ENCODE assay signal across 32 mouse cellular contexts in genomic region chr7:128575794-128576193, GRCm38 (mm10). TPM values are rescaled to one million over a fixed set of nuclear protein-coding genes. Genes with fewer than 3 reads are reported as not detected.
A peak's percentile ranks its signal among the peaks of the same experiment; 100 is the strongest.
DNase-seq lines count a peak whose midpoint lies in the region; ATAC-seq and TF ChIP-seq lines count a peak whose summit lies in the region.
"Had no signal": no experiment of that assay in that cellular context is flagged by ENCODE, and none has a peak within 500 bp of the region (broad histone marks: within the 10 kb centered on the region; RNA-seq: fewer than 3 reads in every experiment).

No protein-coding gene starts in this region.

- H3K27me3 ChIP-seq in spleen, adult 2 months (ENCODE audit: control insufficient read depth, insufficient read depth, low read length): no peaks in the 10 kb centered on the region
- H3K27me3 ChIP-seq: embryonic facial prominence, embryonic 15.5 days; hindbrain, embryonic 12.5 days; intestine, embryonic 15.5 days; midbrain, embryonic 12.5 days; stomach, embryonic 15.5 days had no signal

- H3K36me3 ChIP-seq in spleen, adult 2 months (ENCODE audit: control insufficient read depth, insufficient read depth, low read length): no peaks in the 10 kb centered on the region
- H3K36me3 ChIP-seq: embryonic facial prominence, embryonic 10.5 days; embryonic facial prominence, embryonic 15.5 days; forebrain, embryonic 12.5 days; G1E; hindbrain, embryonic 12.5 days; intestine, embryonic 15.5 days; liver, embryonic 12.5 days; midbrain, embryonic 12.5 days; stomach, embryonic 15.5 days had no signal

- peaks cover 9% of the 10 kb centered on the region for H3K4me1 ChIP-seq in spleen, adult 2 months (ENCODE audit: control insufficient read depth, insufficient read depth, insufficient read length)
- H3K4me1 ChIP-seq: embryonic facial prominence, embryonic 15.5 days; hindbrain, embryonic 12.5 days; intestine, embryonic 15.5 days; stomach, embryonic 15.5 days had no signal

- peak; percentile 49 for ATAC-seq in megakaryocyte, adult 5-6 weeks (ENCODE audit: poor library complexity, severe bottlenecking)
- ATAC-seq: hindbrain, postnatal 0 days; intestine, embryonic 15.5 days; liver, embryonic 12.5 days; liver, postnatal 0 days had no signal

- DNase-seq in adrenal gland, postnatal 14 days: peak; percentile 17
- no peak for DNase-seq in adrenal gland, adult 8-10 months
- no peak for DNase-seq in spleen, adult 2 months (ENCODE audit: low read depth in 1 of 2, low spot score in 2 of 2)
- no peak for DNase-seq in spleen, postnatal 10 days (ENCODE audit: low spot score in 2 of 2)
- DNase-seq in right cerebral cortex, postnatal 14 days: no peak
- DNase-seq in heart, adult 18-20 months: no peak
- DNase-seq: cerebellum, adult 8-10 months; cerebellum, postnatal 25 days; gastrocnemius, postnatal 14 days; heart, adult 11 months; heart, postnatal 36 days; kidney, adult 2 months; kidney, postnatal 4 days; layer of hippocampus, postnatal 36 days; left cerebral cortex, postnatal 4 days; liver, postnatal 0 days; right cerebral cortex, postnatal 25 days; spleen, adult 18-20 months; thymus, postnatal 14 days had no signal

- 38% methylated on average over 2 of the region's 2 CpGs for WGBS in spleen, adult 2 months

- H3K4me3 ChIP-seq in spleen, adult 2 months (ENCODE audit: extremely low read depth, insufficient read depth, insufficient read length): no peak overlapping the region
- H3K4me3 ChIP-seq: embryonic facial prominence, embryonic 10.5 days; embryonic facial prominence, embryonic 15.5 days; forebrain, embryonic 12.5 days; hindbrain, embryonic 12.5 days; intestine, embryonic 15.5 days; liver, embryonic 12.5 days; megakaryocyte, embryonic 14.5 days; midbrain, embryonic 12.5 days; stomach, embryonic 15.5 days had no signal

- peak overlapping the region; percentile 17; the same call in 1 of the 2 replicates for H3K27ac ChIP-seq in spleen, adult 2 months (ENCODE audit: insufficient read depth, low read length)
- H3K27ac ChIP-seq: embryonic facial prominence, embryonic 10.5 days; embryonic facial prominence, embryonic 15.5 days; forebrain, embryonic 12.5 days; hindbrain, embryonic 12.5 days; hindbrain, postnatal 0 days; intestine, embryonic 15.5 days; kidney, postnatal 0 days; liver, embryonic 12.5 days; midbrain, embryonic 12.5 days; stomach, embryonic 15.5 days had no signal

- TF ChIP-seq POLR2A in spleen, adult 2 months (IDR thresholded peaks at IDR 0.05; ENCODE audit: low read depth, low read length): no peak

- TF ChIP-seq CTCF in spleen, adult 2 months (IDR thresholded peaks at IDR 0.05; ENCODE audit: extremely low read depth, insufficient read depth, insufficient read length, insufficient replicate concordance): no peak

RNA-seq across cellular contexts. Expression of gene Inpp5f, which starts 35.3 kb away (rescaled TPM):
- 18.7 and 24.1 TPM in 2 replicates for total RNA-seq in adrenal gland, postnatal 14 days (2021)
- 10 to 100 TPM; 21.7 to 32.3 (median 27.2) TPM for total RNA-seq in adrenal gland, adult 8-10 months (2022)
- 6.8 and 7.2 TPM in 2 replicates for polyA plus RNA-seq in spleen, adult 2 months (2012; rRNA removed)
- total RNA-seq in megakaryocyte, adult 5-6 weeks (2015): 36.6 and 44.5 TPM in 2 replicates
- total RNA-seq in megakaryocyte, adult 5-6 weeks (2017): 37.3 and 38.9 TPM in 2 replicates
- 1 to 10 TPM; 4.1 to 5.2 TPM for total RNA-seq in heart, adult 18-20 months (2021)

RNA-seq across cellular contexts. Expression of gene Bag3, which starts 52.4 kb away (rescaled TPM):
- total RNA-seq in adrenal gland, postnatal 14 days (2021): 129 and 192 TPM in 2 replicates
- 100 to 1,000 TPM; 146 to 189 (median 168) TPM for total RNA-seq in adrenal gland, adult 8-10 months (2022)
- polyA plus RNA-seq in spleen, adult 2 months (2012; rRNA removed): 8.8 and 12.9 TPM in 2 replicates
- 8.8 and 11.1 TPM in 2 replicates for total RNA-seq in megakaryocyte, adult 5-6 weeks (2015)
- 7.6 and 7.7 TPM in 2 replicates for total RNA-seq in megakaryocyte, adult 5-6 weeks (2017)
- 100 to 1,000 TPM; 298 to 330 TPM for total RNA-seq in heart, adult 18-20 months (2021)

Comparison
In these comparisons a context has a peak if more than half of its experiments do, and no peak if none do; other contexts are left out.
1. RNA of gene Bag3, which starts 52.4 kb away (total RNA-seq): 298 to 330 TPM in heart, adult 18-20 months, 129 to 192 TPM in adrenal gland, postnatal 14 days and 146 to 189 TPM in adrenal gland, adult 8-10 months; 7.6 to 11.1 TPM in megakaryocyte, adult 5-6 weeks; every median in the first group is over 10 times any median in the second.